Mouse (Mus musculus) hindbrain, embryonic 11.5 days (tissue): Measurements from ENCODE around the gene Grm5. TPM values are rescaled to one million over a fixed set of nuclear protein-coding genes. Genes with fewer than 3 reads are reported as not detected.

Source experiments
- ATAC-seq: fragments of 200-750 bp; cut with Nextera tagmentation; 2 replicates; pipeline ENCODE4 v1.8.0; 2017; ENCODE audit warnings: mild to moderate bottlenecking, moderate TSS enrichment, moderate library complexity; ENCODE audit not compliant: low FRiP score
- DNase-seq: peaks from one replicate; pipeline ENCODE4 v3.0.0-alpha.2; 2015; ENCODE audit warnings: low spot score
- H3K27ac ChIP-seq: fragments of 300-500 bp; sonication (generic); 2 replicates; pipeline ENCODE4 v1.5.1; 2014; ENCODE audit warnings: mild to moderate bottlenecking, low read depth, low read length
- H3K27me3 ChIP-seq: fragments of 300-500 bp; sonication (generic); 2 replicates; pipeline ENCODE4 v1.6.1; 2014; ENCODE audit warnings: mild to moderate bottlenecking, low read length, moderate library complexity, mixed read lengths; ENCODE audit not compliant: control insufficient read depth, insufficient read depth
- H3K36me3 ChIP-seq: fragments of 300-500 bp; sonication (generic); 2 replicates; pipeline ENCODE4 v1.6.1; 2014; ENCODE audit warnings: mild to moderate bottlenecking, low read length, moderate library complexity, mixed read lengths; ENCODE audit not compliant: control insufficient read depth, insufficient read depth
- H3K4me1 ChIP-seq: fragments of 300-500 bp; sonication (generic); replicated peaks from 2 replicates; pipeline ENCODE4 v1.6.1; 2014; ENCODE audit warnings: low read length, mixed read lengths; ENCODE audit not compliant: control insufficient read depth, insufficient read depth
- H3K4me2 ChIP-seq: fragments of 300-500 bp; sonication (generic); replicated peaks from 2 replicates; pipeline ENCODE4 v1.6.1; 2014; ENCODE audit warnings: mild to moderate bottlenecking, low read depth, low read length
- H3K4me3 ChIP-seq: fragments of 300-500 bp; sonication (generic); 2 replicates; pipeline ENCODE4 v1.5.1; 2014; ENCODE audit warnings: low read depth, low read length
- H3K9ac ChIP-seq: fragments of 300-500 bp; sonication (generic); 2 replicates; pipeline ENCODE4 v1.6.1; 2014; ENCODE audit warnings: low read depth, low read length
- H3K9me3 ChIP-seq: fragments of 300-500 bp; sonication (generic); 2 replicates; pipeline ENCODE4 v1.6.1; 2016; ENCODE audit warnings: low read length; ENCODE audit not compliant: control insufficient read depth
- WGBS: fragments of 180-500 bp; shearing (Covaris S2); extraction: QIAGEN DNeasy Blood & Tissue Kit; methylation state at CpG from one replicate; pipeline ENCODE4 v1.1.7; 2014; 5-methylcytosine and 5-hydroxymethylcytosine counted together
- polyA plus RNA-seq: library from polyadenylated mRNA; unstranded; fragments of >200 nt; fragmentation: Nextera tagmentation; extraction: Ambion mirVana; gene quantifications from 2 replicates; pipeline ENCODE4 v1.2.1, GENCODE M21; 2014

The Grm5 gene
- polyA plus RNA-seq, 1 experiment from 2014 or later, result 0.42 TPM

DNA sequence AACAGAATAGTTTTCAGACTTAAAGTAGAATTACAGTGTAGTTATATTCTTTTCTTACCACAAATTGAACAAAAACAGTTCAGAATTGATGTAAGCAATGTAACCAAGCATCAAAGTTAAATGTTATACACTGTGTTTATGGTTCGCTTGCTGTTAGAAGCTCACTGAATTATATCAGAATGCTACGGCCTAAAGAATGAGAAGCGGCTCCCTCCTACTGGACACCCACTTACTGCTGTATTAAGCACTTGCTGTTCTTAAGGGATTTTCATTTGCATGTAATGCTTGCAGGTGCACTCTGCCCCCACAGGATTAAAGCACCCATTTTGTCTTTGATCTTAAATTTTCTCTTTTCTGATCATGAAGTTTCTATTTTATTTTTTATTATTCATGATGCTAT, 66.6 kb downstream of the Grm5 start:
- Histone ChIP-seq H3K27ac (no peak overlapping the region), H3K36me3 (no peaks in the 10 kb centered on the region), H3K4me2 (no peak overlapping the region), H3K4me3 (no peak overlapping the region), H3K9me3 (no peaks in the 10 kb centered on the region), H3K9ac (no peak overlapping the region), H3K27me3 (no peaks in the 10 kb centered on the region), H3K4me1 (no peaks in the 10 kb centered on the region)
- WGBS, result 87% methylated on average over 3 of the region's 3 CpGs
- DNase-seq, result no peak
- no peak for ATAC-seq

DNA sequence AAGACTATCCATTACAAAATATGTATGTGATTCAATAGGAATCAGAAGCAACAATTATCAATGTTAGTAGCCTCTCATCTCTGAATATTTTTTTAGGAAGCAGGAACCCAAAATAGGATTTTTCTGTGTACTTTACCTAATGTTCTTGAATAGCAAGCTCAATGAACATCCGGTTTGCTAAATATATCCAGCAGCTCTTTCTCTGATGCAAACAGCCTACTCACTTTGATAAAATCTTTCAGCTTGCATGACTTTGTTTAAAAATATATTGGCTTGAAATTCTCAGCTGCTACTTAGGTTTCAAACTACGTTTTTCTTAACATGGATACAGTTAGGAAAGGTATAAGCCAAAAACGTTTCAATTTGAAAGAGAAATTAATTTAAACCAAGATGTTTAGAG, 77.8 kb downstream of the Grm5 start:
- no peaks in the 10 kb centered on the region for H3K9me3 ChIP-seq
- H3K9ac ChIP-seq, result no peak overlapping the region
- no peaks in the 10 kb centered on the region for H3K27me3 ChIP-seq
- ATAC-seq, result no peak
- H3K27ac ChIP-seq, result no peak overlapping the region
- H3K4me2 ChIP-seq, result no peak overlapping the region
- H3K4me1 ChIP-seq, result no peaks in the 10 kb centered on the region
- no peaks in the 10 kb centered on the region for H3K36me3 ChIP-seq
- no peak for DNase-seq
- H3K4me3 ChIP-seq, result no peak overlapping the region
- 62% methylated on average over 3 of the region's 3 CpGs for WGBS

DNA sequence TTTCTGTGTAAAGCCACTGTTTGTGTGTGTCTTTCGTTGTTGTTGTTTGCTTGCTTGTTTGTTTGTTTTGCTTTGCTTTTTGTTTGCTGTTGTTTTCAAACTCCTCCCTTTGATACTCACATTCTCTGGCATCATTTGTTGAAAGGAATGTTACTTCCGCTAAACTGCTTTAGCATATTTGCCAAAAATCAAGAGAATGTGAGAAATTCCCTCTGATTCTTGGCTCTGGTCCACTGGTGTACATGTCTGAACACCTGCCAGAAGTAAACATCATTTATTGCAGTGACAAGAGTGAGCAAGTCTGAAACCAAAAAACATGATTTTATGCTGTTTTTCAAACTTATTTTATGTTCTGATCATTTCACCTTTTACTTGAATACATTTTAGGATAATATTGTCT, 80.1 kb downstream of the Grm5 start:
- 83% methylated on average over 2 of the region's 2 CpGs for WGBS
- Histone ChIP-seq H3K4me3 (no peak overlapping the region), H3K4me2 (no peak overlapping the region), H3K9me3 (no peaks in the 10 kb centered on the region), H3K9ac (no peak overlapping the region), H3K27ac (no peak overlapping the region), H3K36me3 (no peaks in the 10 kb centered on the region), H3K27me3 (no peaks in the 10 kb centered on the region), H3K4me1 (no peaks in the 10 kb centered on the region)
- no peak for ATAC-seq
- DNase-seq, result no peak

DNA sequence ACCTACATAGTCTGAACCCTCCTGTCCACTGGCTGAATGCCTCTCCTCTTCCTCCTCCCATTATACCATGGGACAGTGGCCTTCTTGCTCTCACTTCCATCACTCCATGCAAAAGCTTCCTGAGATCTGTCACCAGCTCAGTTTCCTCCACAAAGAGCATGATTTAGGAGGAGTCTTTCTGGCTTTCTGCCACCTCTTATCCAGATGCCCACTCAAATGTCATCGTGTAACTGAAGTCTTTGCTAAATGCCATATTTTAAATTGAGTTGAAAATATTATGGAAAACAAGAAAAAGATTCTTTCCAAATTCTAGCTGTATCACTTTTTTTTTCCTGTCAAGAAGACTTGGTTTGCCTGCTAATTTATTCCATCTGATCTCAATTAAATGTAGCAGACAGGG, 132.4 kb downstream of the Grm5 start:
- Histone ChIP-seq H3K36me3 (no peaks in the 10 kb centered on the region), H3K9me3 (no peaks in the 10 kb centered on the region), H3K4me1 (no peaks in the 10 kb centered on the region), H3K4me2 (no peak overlapping the region), H3K27me3 (no peaks in the 10 kb centered on the region), H3K9ac (no peak overlapping the region), H3K27ac (no peak overlapping the region), H3K4me3 (no peak overlapping the region)
- 76% methylated on average over 1 of the region's 1 CpGs for WGBS
- DNase-seq (no peak), ATAC-seq (no peak)

DNA sequence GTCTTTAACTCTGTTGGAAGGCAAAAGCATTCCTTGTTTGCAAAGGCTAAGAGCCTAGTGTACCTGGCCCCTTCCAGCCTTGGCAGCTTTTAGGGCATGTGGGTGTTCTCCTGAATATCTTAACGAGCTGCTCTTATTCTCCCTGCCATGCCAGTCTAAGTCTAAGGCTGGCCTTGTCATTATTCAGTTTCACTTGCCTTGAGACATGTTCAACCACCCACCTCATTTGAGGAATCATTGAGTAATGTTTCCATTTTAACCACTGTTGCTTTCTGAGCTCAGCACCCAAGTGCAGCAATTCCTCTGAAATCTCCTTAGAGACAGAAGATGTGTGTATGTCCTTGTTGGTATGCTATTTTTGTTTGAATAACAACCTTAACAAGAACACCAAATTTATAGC, 134.7 kb downstream of the Grm5 start:
- 83% methylated on average over 1 of the region's 1 CpGs for WGBS
- Histone ChIP-seq H3K4me1 (no peaks in the 10 kb centered on the region), H3K4me2 (no peak overlapping the region), H3K4me3 (no peak overlapping the region), H3K9me3 (no peaks in the 10 kb centered on the region), H3K9ac (no peak overlapping the region), H3K27me3 (no peaks in the 10 kb centered on the region), H3K36me3 (no peaks in the 10 kb centered on the region), H3K27ac (no peak overlapping the region)
- no peak for DNase-seq
- no peak for ATAC-seq

DNA sequence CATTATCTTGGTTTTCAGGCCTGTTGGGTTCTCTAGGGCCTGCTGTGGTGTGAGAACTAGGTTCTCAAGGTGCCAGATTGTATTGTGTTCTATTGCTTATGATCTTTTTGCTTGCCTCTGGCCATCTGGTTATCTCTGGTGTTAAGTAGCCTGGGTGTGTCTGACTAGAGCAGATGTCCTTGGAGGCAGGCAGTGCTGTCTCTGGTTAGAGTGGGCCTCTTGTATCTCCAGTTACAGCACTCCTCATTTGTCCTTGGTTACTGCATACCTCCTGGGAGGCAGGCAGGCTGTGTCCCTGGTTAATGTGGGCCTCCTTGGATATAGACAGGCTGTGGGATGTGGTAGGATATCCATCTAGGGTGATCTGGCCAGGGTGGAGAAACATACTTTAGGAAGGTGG, 150.5 kb downstream of the Grm5 start:
- no peaks in the 10 kb centered on the region for H3K27me3 ChIP-seq
- no peak overlapping the region for H3K4me2 ChIP-seq
- ATAC-seq (no peak), DNase-seq (no peak)
- H3K36me3 ChIP-seq, result no peaks in the 10 kb centered on the region
- no peak overlapping the region for H3K9ac ChIP-seq
- H3K4me1 ChIP-seq, result no peaks in the 10 kb centered on the region
- no peak overlapping the region for H3K27ac ChIP-seq
- H3K4me3 ChIP-seq, result no peak overlapping the region
- no peaks in the 10 kb centered on the region for H3K9me3 ChIP-seq

DNA sequence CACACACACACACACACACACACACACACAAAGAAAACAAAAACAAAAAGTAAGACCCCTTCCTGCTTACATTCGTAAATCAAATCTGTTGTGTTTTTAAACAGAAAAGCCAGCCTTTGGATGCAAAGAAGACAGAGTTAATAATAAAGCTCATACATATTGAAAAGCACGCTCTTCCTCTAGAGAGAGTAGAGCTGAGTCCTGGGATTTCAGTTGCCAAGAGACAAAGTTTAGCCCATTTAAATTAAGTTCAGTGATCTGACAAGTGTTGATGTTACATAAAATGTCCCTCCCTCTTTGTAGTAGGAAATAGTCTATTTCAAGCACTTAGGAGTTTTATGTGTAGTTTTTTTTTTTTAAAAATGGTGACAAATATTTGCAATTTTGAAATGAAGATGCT, 178.0 kb downstream of the Grm5 start:
- ATAC-seq (no peak), DNase-seq (no peak)
- H3K27me3 ChIP-seq, result no peaks in the 10 kb centered on the region
- no peak overlapping the region for H3K4me3 ChIP-seq
- H3K4me1 ChIP-seq, result no peaks in the 10 kb centered on the region
- H3K36me3 ChIP-seq, result no peaks in the 10 kb centered on the region
- H3K9ac ChIP-seq, result no peak overlapping the region
- no peak overlapping the region for H3K27ac ChIP-seq
- no peaks in the 10 kb centered on the region for H3K9me3 ChIP-seq
- no peak overlapping the region for H3K4me2 ChIP-seq
- WGBS, result 57% methylated on average over 2 of the region's 2 CpGs

DNA sequence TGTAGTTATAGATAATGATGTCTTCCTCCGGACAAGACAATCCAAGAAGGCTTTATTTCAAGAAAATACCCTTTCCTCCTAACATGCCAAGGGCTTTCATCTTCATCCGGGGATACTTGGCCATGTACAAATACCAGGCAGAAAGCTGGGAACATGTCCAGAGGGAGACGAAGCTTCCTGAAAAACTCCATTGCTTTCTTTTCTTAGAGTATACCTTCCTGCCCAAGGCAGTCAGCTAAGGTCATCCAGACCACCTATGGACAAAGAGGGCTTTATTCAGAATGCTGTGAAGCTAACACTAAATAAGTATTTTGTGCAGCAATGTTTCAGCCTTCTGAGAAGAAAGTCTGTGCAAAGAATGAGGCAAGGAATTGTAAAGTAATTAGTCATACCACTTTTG, 178.4 kb downstream of the Grm5 start:
- DNase-seq, result no peak
- Histone ChIP-seq H3K4me2 (no peak overlapping the region), H3K27me3 (no peaks in the 10 kb centered on the region), H3K27ac (no peak overlapping the region), H3K9me3 (no peaks in the 10 kb centered on the region), H3K4me1 (no peaks in the 10 kb centered on the region), H3K4me3 (no peak overlapping the region), H3K9ac (no peak overlapping the region), H3K36me3 (no peaks in the 10 kb centered on the region)
- ATAC-seq, result peak; percentile 30; the same call in 1 of the 2 replicates
- 51% methylated on average over 3 of the region's 3 CpGs for WGBS

DNA sequence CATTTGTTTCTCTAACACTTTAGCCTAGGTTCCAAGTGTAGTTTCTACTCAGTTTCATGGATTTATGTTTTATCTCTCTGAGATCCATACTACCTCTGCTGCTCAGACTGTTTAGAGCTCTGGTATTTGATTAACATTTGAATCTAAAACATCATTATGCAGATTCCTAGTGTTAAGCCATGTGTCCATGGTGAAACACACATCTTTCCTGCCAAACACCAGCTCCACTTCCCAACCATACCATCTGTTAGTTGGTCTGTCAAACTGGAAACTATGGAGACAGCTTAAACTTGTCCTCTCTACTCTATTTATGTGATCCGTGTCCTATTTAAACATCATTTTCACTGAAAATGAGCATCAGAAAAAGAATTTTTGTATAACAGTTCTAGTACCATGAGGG, 203.6 kb downstream of the Grm5 start:
- no peak overlapping the region for H3K4me3 ChIP-seq
- H3K27me3 ChIP-seq, result no peaks in the 10 kb centered on the region
- no peak overlapping the region for H3K4me2 ChIP-seq
- no peaks in the 10 kb centered on the region for H3K9me3 ChIP-seq
- ATAC-seq (no peak), DNase-seq (no peak)
- H3K27ac ChIP-seq, result no peak overlapping the region
- no peaks in the 10 kb centered on the region for H3K36me3 ChIP-seq
- no peak overlapping the region for H3K9ac ChIP-seq
- WGBS, result 83% methylated on average over 1 of the region's 1 CpGs
- no peaks in the 10 kb centered on the region for H3K4me1 ChIP-seq
